Mouse (Mus musculus) lung, embryonic 14.5 days (tissue): ENCODE results near the gene Map2k4. TPM values are rescaled to one million over a fixed set of nuclear protein-coding genes. Genes with fewer than 3 reads are reported as not detected.

ENCODE experiments used
- ATAC-seq: fragments of 200-750 bp; cut with Nextera tagmentation; 2 replicates; pipeline ENCODE4 v1.8.0; 2017; ENCODE audit warnings: mild to moderate bottlenecking, moderate TSS enrichment, moderate library complexity; ENCODE audit not compliant: insufficient read depth
- DNase-seq: peaks from one replicate; pipeline ENCODE4 v3.0.0-alpha.2; 2015
- H3K27ac ChIP-seq: fragments of 300-500 bp; sonication (generic); 2 replicates; pipeline ENCODE4 v1.5.1; 2014; ENCODE audit warnings: low read depth, mild to moderate bottlenecking, moderate library complexity
- H3K27me3 ChIP-seq: fragments of 300-500 bp; sonication (generic); 2 replicates; pipeline ENCODE4 v1.6.1; 2014; ENCODE audit warnings: low read length, control low read depth; ENCODE audit not compliant: insufficient read depth
- H3K36me3 ChIP-seq: fragments of 300-500 bp; sonication (generic); 2 replicates; pipeline ENCODE4 v1.6.1; 2014; ENCODE audit warnings: control low read depth; ENCODE audit not compliant: insufficient read depth
- H3K4me1 ChIP-seq: fragments of 300-500 bp; sonication (generic); 2 replicates; pipeline ENCODE4 v1.6.1; 2014; ENCODE audit warnings: antibody characterized with exemption, control low read depth; ENCODE audit not compliant: insufficient read depth
- H3K4me2 ChIP-seq: fragments of 300-500 bp; sonication (generic); 2 replicates; pipeline ENCODE4 v1.6.1; 2014; ENCODE audit warnings: mild to moderate bottlenecking
- H3K4me3 ChIP-seq: fragments of 300-500 bp; sonication (generic); 2 replicates; pipeline ENCODE4 v1.5.1; 2014; ENCODE audit warnings: low read depth, low read length
- H3K9ac ChIP-seq: fragments of 300-500 bp; sonication (generic); 2 replicates; pipeline ENCODE4 v1.6.1; 2014
- H3K9me3 ChIP-seq: fragments of 300-500 bp; sonication (generic); 2 replicates; pipeline ENCODE4 v1.6.1; 2016; ENCODE audit warnings: low read depth, low read length, control low read depth
- CTCF ChIP-seq: IDR thresholded peaks from 2 replicates; pipeline ENCODE4 v1.5.1; 2016; ENCODE audit warnings: antibody characterized with exemption, low read depth
- WGBS: fragments of 180-500 bp; shearing (Covaris S2); extraction: QIAGEN DNeasy Blood & Tissue Kit; methylation state at CpG from one replicate; pipeline ENCODE4 v1.1.7; 2014; 5-methylcytosine and 5-hydroxymethylcytosine counted together
- microRNA counts: library from miRNA; unstranded; fragments of <30 nt; microRNA quantifications from one replicate; lab custom pipeline; 2016
- microRNA-seq: library from miRNA; unstranded; fragments of <30 nt; microRNA quantifications from one replicate; pipeline ENCODE4, GENCODE M21; 2016; ENCODE audit warnings: borderline number of aligned reads
- polyA plus RNA-seq: library from polyadenylated mRNA; unstranded; fragments of >200 nt; fragmentation: Nextera tagmentation; extraction: Ambion mirVana; gene quantifications from 2 replicates; pipeline ENCODE4 v1.2.1, GENCODE M21; 2014

Map2k4 gene
- polyA plus RNA-seq, 1 experiment from 2014 or later = 71.5 TPM

- ATAC-seq (no peak), DNase-seq (no peak)
- Histone ChIP-seq H3K9ac (no peak overlapping the region), H3K4me3 (no peak overlapping the region), H3K4me2 (no peak overlapping the region), H3K27ac (no peak overlapping the region), H3K36me3 (no peaks in the 10 kb centered on the region), H3K27me3 (no peaks in the 10 kb centered on the region), H3K9me3 (no peaks in the 10 kb centered on the region), H3K4me1 (peaks cover 4% of the 10 kb centered on the region; the same call in 1 of the 2 replicates)
- TF ChIP-seq CTCF = no peak
- WGBS = 47% methylated on average over 6 of the region's 6 CpGs
Observed at GRCm38 (mm10) chr11:65640261-65640660, 147.8 kb downstream of the Map2k4 start.

MicroRNA genes within 50 kb of the gene (microRNA counts, 519-probe panel; counts per million panel counts)
- microRNA mmu-miR-744 (lab: Ali Mortazavi, UCI) = 30.5 counts per million

Small RNAs within 50 kb of the gene (microRNA-seq; reads per million reads assigned to microRNA genes)
- 10,382 reads per million, percentile 94 among the genes with 10 or more reads in this experiment for gene Mir744

Other genes starting within 250 kb of the Map2k4 start
- 10.8 and 13.0 TPM in 2 replicates for gene Zkscan6, start 18.9 kb upstream of the Map2k4 start, polyA plus RNA-seq